Mouse (Mus musculus): ENCODE results near the gene Cfdp1. TPM values are rescaled to one million over a fixed set of nuclear protein-coding genes. Genes with fewer than 3 reads are reported as not detected.

Cfdp1 gene
- polyA plus RNA-seq, 1 experiment from 2014 or later: 184 TPM

- 8% methylated on average over 5 of the region's 5 CpGs for WGBS
- Histone ChIP-seq H3K27ac (peak overlapping the region; percentile 60; the same call in 1 of the 2 replicates), H3K4me2 (no peak overlapping the region)
Observed at GRCm38 (mm10) chr8:111733581-111734243, 120.4 kb downstream of the Cfdp1 start.

GRCm38 (mm10) chr8:111732406-111733085 is 121.5 kb downstream of the Cfdp1 start:
- no peak for ATAC-seq
- Histone ChIP-seq H3K9ac (peak overlapping the region; percentile 88), H3K4me2 (peak overlapping the region; percentile 75), H3K27me3 (no peaks in the 10 kb centered on the region), H3K4me1 (peaks cover 93% of the 10 kb centered on the region), H3K27ac (peak overlapping the region; percentile 60), H3K9me3 (replicated peaks) (no peaks in the 10 kb centered on the region), H3K4me3 (peak overlapping the region; percentile 75), H3K36me3 (ENCODE audit: poor library complexity, severe bottlenecking) (no peaks in the 10 kb centered on the region)
- WGBS: 29% methylated on average over 10 of the region's 10 CpGs

More at GRCm38 (mm10) chr8:111733581-111734243, 120.4 kb downstream of the Cfdp1 start:
- Histone ChIP-seq H3K36me3 (ENCODE audit: poor library complexity, severe bottlenecking) (no peaks in the 10 kb centered on the region), H3K9me3 (replicated peaks) (no peaks in the 10 kb centered on the region), H3K27me3 (no peaks in the 10 kb centered on the region), H3K4me1 (peaks cover 90% of the 10 kb centered on the region), H3K4me3 (no peak overlapping the region), H3K9ac (0 out of 2 replicates have a peak overlapping the region, but pooled peaks have one; percentile 23)
- ATAC-seq: no peak

GRCm38 (mm10) chr8:111732004-111732403 is 122.1 kb downstream of the Cfdp1 start:
- H3K27ac ChIP-seq: peak overlapping the region; percentile 68
- H3K4me2 ChIP-seq: peak overlapping the region; percentile 75
- peaks cover 88% of the 10 kb centered on the region for H3K4me1 ChIP-seq
- H3K4me3 ChIP-seq: peak overlapping the region; percentile 75
- peak overlapping the region; percentile 88 for H3K9ac ChIP-seq
- peak; percentile 96 for ATAC-seq
- no peaks in the 10 kb centered on the region for H3K36me3 ChIP-seq (ENCODE audit: poor library complexity, severe bottlenecking)
- no peaks in the 10 kb centered on the region for H3K9me3 ChIP-seq (replicated peaks)
- 0% methylated on average over 26 of the region's 41 CpGs for WGBS
- H3K27me3 ChIP-seq: no peaks in the 10 kb centered on the region

- H3K4me3 ChIP-seq: peak overlapping the region; percentile 75
- peak overlapping the region; percentile 68; the same call in 1 of the 2 replicates for H3K27ac ChIP-seq
- H3K4me1 ChIP-seq: peaks cover 88% of the 10 kb centered on the region
- no peaks in the 10 kb centered on the region for H3K36me3 ChIP-seq (ENCODE audit: poor library complexity, severe bottlenecking)
- ATAC-seq: peak; percentile 42
- peak overlapping the region; percentile 75 for H3K4me2 ChIP-seq
- 1% methylated on average over 39 of the region's 39 CpGs for WGBS
- H3K9me3 ChIP-seq (replicated peaks): no peaks in the 10 kb centered on the region
- H3K9ac ChIP-seq: peak overlapping the region; percentile 88
- no peaks in the 10 kb centered on the region for H3K27me3 ChIP-seq
Observed at GRCm38 (mm10) chr8:111731231-111731977, 122.7 kb downstream of the Cfdp1 start.

DNA sequence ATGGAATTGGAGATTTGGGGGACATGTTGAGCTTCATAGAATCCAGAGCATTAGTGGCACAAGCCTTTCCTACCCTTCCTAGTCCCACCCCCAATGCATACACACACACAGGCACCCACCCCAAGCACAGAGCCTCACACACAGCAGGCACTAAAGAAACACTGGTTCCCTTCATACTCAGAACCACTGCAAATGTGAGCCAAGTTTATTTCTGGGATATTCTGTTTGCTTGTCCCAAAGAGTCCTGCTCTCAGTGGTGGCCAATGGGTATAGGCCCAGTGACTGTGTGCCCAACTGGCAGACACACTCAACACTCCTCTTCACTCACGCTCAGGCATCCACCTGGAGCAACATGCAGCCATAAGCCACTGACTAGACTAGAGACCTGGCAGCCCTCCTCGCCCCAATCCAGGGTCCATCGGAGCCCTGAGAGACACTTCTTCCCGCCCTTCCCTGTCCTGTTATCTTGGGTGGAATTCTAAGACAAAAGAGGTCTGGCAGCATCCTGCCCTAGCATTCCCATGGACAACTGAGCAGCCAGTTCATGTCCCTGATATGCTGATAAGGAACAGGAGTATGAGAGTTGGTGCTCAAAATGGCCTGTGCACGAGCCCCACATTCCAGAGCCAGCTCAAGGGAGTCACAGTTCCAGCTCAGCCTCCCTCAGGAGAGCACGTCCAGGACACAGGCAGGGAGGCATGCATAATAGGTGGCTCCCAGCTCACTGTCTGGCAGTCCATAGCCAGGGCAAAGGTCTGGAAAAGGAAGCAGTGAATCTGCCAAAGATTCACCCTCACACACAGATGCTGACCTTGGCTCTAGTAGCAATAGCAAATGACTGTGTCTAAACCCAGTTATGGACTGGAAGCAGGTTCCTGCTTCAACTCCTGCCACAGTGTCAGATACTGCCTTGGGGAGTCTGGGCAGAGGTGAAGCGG is 124.6 kb downstream of the Cfdp1 start:
- Histone ChIP-seq H3K4me1 (peaks cover 72% of the 10 kb centered on the region), H3K4me3 (no peak overlapping the region), H3K36me3 (ENCODE audit: poor library complexity, severe bottlenecking) (no peaks in the 10 kb centered on the region), H3K27me3 (no peaks in the 10 kb centered on the region), H3K27ac (no peak overlapping the region), H3K9ac (no peak overlapping the region), H3K9me3 (replicated peaks) (no peaks in the 10 kb centered on the region), H3K4me2 (peak overlapping the region; percentile 75; the same call in 1 of the 2 replicates)
- no peak for ATAC-seq
- WGBS: 78% methylated on average over 7 of the region's 7 CpGs

GRCm38 (mm10) chr8:111728481-111728880 is 125.6 kb downstream of the Cfdp1 start:
- no peak overlapping the region for H3K4me3 ChIP-seq
- H3K36me3 ChIP-seq (ENCODE audit: poor library complexity, severe bottlenecking): no peaks in the 10 kb centered on the region
- H3K27ac ChIP-seq: no peak overlapping the region; the same call in 1 of the 2 replicates
- H3K9ac ChIP-seq: peak overlapping the region; percentile 30; the same call in 1 of the 2 replicates
- ATAC-seq: no peak
- WGBS: 78% methylated on average over 5 of the region's 5 CpGs
- no peak overlapping the region for H3K4me2 ChIP-seq
- peaks cover 62% of the 10 kb centered on the region for H3K4me1 ChIP-seq
- H3K27me3 ChIP-seq: no peaks in the 10 kb centered on the region
- no peaks in the 10 kb centered on the region for H3K9me3 ChIP-seq (replicated peaks)

DNA sequence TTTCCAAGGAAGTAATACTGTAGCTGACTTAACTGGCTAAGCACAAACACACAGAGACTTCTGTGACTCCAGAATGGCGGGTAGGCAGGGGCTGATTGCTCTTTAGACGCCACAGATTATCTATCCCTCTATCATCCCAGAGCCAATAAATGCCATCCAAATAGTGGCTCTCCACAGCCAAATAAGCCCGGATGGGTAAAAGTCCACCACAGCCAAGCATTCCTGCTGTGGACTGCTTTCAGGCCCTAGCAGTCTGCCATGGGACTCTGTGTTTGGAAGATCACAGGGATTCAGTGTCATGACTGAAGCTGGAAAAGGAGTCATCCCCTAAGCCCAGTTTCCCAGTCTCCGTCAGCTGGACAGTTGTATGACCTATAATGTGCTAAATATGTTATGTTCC is 126.5 kb downstream of the Cfdp1 start:
- H3K36me3 ChIP-seq (ENCODE audit: poor library complexity, severe bottlenecking): no peaks in the 10 kb centered on the region
- no peak overlapping the region for H3K27ac ChIP-seq
- H3K4me3 ChIP-seq: no peak overlapping the region
- no peak overlapping the region for H3K9ac ChIP-seq
- 89% methylated on average over 4 of the region's 4 CpGs for WGBS
- no peaks in the 10 kb centered on the region for H3K9me3 ChIP-seq (replicated peaks)
- H3K4me2 ChIP-seq: no peak overlapping the region
- no peaks in the 10 kb centered on the region for H3K27me3 ChIP-seq
- peaks cover 53% of the 10 kb centered on the region for H3K4me1 ChIP-seq
- ATAC-seq: no peak

GRCm38 (mm10) chr8:111726102-111726900 is 127.8 kb downstream of the Cfdp1 start:
- H3K4me2 ChIP-seq: no peak overlapping the region
- ATAC-seq: peak; percentile 44; the same call in 1 of the 2 replicates
- 80% methylated on average over 7 of the region's 7 CpGs for WGBS
- H3K4me3 ChIP-seq: no peak overlapping the region
- no peak overlapping the region for H3K9ac ChIP-seq
- no peaks in the 10 kb centered on the region for H3K9me3 ChIP-seq (replicated peaks)
- H3K27me3 ChIP-seq: no peaks in the 10 kb centered on the region
- no peaks in the 10 kb centered on the region; the same call in 1 of the 2 replicates for H3K36me3 ChIP-seq (ENCODE audit: poor library complexity, severe bottlenecking)
- no peak overlapping the region for H3K27ac ChIP-seq
- peaks cover 46% of the 10 kb centered on the region for H3K4me1 ChIP-seq

GRCm38 (mm10) chr8:111725341-111725740 is 128.8 kb downstream of the Cfdp1 start:
- H3K27ac ChIP-seq: no peak overlapping the region
- peaks cover 10% of the 10 kb centered on the region for H3K36me3 ChIP-seq (ENCODE audit: poor library complexity, severe bottlenecking)
- H3K4me3 ChIP-seq: no peak overlapping the region
- no peak overlapping the region for H3K4me2 ChIP-seq
- no peaks in the 10 kb centered on the region for H3K27me3 ChIP-seq
- 94% methylated on average over 6 of the region's 6 CpGs for WGBS
- H3K9ac ChIP-seq: no peak overlapping the region
- no peaks in the 10 kb centered on the region for H3K9me3 ChIP-seq (replicated peaks)
- H3K4me1 ChIP-seq: peaks cover 36% of the 10 kb centered on the region
- ATAC-seq: no peak

DNA sequence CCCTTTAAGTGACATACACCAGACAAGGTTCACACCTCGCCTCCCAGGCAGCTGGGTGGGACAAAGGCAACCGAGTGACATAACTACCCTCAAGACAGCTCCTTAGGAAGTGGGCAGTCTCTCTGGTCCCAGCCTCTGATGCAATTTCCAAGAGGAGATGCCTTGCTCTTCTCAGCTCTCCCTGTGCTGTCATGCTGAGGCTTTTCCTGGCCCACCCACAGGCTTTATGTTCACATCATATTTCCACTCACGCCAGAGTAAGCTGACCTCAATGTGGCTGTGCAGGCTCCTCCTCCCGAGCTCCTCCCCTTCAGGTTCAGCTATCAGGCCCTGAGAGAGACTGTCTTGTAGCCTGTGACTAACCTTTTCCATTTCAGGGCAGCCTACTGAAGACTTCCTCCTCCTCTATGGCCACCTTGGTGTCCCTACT is 134.0 kb downstream of the Cfdp1 start:
- 80% methylated on average over 4 of the region's 4 CpGs for WGBS
- Histone ChIP-seq H3K27me3 (no peaks in the 10 kb centered on the region), H3K4me1 (peaks cover 40% of the 10 kb centered on the region), H3K9ac (no peak overlapping the region), H3K9me3 (replicated peaks) (no peaks in the 10 kb centered on the region), H3K4me2 (no peak overlapping the region), H3K4me3 (no peak overlapping the region), H3K27ac (no peak overlapping the region), H3K36me3 (ENCODE audit: poor library complexity, severe bottlenecking) (peaks cover 32% of the 10 kb centered on the region)
- ATAC-seq: no peak
